Mouse (Mus musculus) liver, embryonic 14.5 days (tissue): ENCODE data around the gene Prr29.
"Not testable (repeated sequence)": the region's sequence is repeated elsewhere in the genome, so short reads cannot be mapped to it uniquely, and the experiment has no call there.

ENCODE experiments used
- CTCF ChIP-seq: IDR thresholded peaks from 2 replicates; pipeline ENCODE4 v1.5.1; 2016; ENCODE audit warnings: antibody characterized with exemption, low read depth, control low read depth
- EP300 ChIP-seq: IDR thresholded peaks from 2 replicates; pipeline ENCODE4 v1.6.1; 2016; ENCODE audit warnings: antibody characterized with exemption, low read depth

DNA sequence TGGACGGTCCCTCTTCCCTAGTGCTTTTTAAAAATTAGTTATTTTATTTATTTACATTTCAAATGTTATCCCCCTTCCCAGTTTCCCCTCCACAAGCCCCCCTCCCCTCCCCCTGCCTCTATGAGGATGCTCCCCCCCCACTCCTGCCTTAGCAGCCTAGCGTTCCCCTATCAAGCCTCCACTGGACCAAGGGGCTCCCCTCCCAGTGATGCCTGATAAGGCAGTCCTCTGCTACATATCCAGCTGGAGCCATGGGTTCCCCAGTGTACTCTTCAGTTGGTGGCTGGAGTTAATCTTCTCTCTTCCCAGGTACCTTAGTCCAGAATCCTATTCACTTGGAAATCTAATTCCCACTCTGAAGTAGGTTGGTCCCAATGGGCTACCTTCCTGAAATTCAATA is 28.8 kb downstream of the Prr29 start:
- TF ChIP-seq CTCF, EP300: not testable (repeated sequence)
